Mouse (Mus musculus) C2C12 (cell line): ENCODE data around the gene C87436. TPM values are rescaled to one million over a fixed set of nuclear protein-coding genes. Genes with fewer than 3 reads are reported as not detected.

Experiments used
- H3K27me3 ChIP-seq: one replicate; pipeline ENCODE4 v1.6.1; 2011; ENCODE audit not compliant: control insufficient read depth, insufficient read depth, insufficient read length
- H3K36me3 ChIP-seq: one replicate; pipeline ENCODE4 v1.6.1; 2011; ENCODE audit not compliant: control insufficient read depth, insufficient read depth
- H3K4me3 ChIP-seq: one replicate; pipeline ENCODE4 v1.5.1; 2011; ENCODE audit warnings: mild to moderate bottlenecking, control low read depth; ENCODE audit not compliant: poor library complexity, insufficient read depth, severe bottlenecking
- H3K79me2 ChIP-seq: one replicate; pipeline ENCODE4 v1.6.1; 2011; ENCODE audit not compliant: control insufficient read depth, insufficient read depth
- H3K79me3 ChIP-seq: one replicate; pipeline ENCODE4 v1.6.1; 2011; ENCODE audit warnings: low read depth, control low read depth
- H3ac ChIP-seq: one replicate; pipeline ENCODE3; 2011; ENCODE audit warnings: low read depth; ENCODE audit not compliant: control insufficient read depth, insufficient read length
- CEBPB ChIP-seq: IDR thresholded peaks from one replicate; pipeline ENCODE4 v1.6.1; 2011; ENCODE audit warnings: low read depth, mild to moderate bottlenecking, control low read depth, moderate library complexity
- CTCF ChIP-seq: IDR thresholded peaks from one replicate; pipeline ENCODE4 v1.5.1; 2011; ENCODE audit not compliant: control insufficient read depth, insufficient read depth, insufficient read length
- FOSL1 ChIP-seq: IDR thresholded peaks from one replicate; pipeline ENCODE4 v1.8.0; 2011; ENCODE audit warnings: mild to moderate bottlenecking, low read length; ENCODE audit not compliant: poor library complexity, insufficient read depth, severe bottlenecking
- MAX ChIP-seq: IDR thresholded peaks from one replicate; pipeline ENCODE4 v1.6.1; 2011; ENCODE audit warnings: mild to moderate bottlenecking, control low read depth
- MYOD1 ChIP-seq: IDR thresholded peaks from one replicate; pipeline ENCODE4 v1.6.1; 2011; ENCODE audit warnings: low read depth; ENCODE audit not compliant: control insufficient read depth, insufficient read length
- MYOG ChIP-seq: IDR thresholded peaks from one replicate; pipeline ENCODE4 v1.6.1; 2011; ENCODE audit not compliant: control insufficient read depth, insufficient read length; ENCODE audit errors: extremely low read depth
- USF1 ChIP-seq: IDR thresholded peaks from one replicate; pipeline ENCODE4 v1.6.1; 2011; ENCODE audit warnings: low read depth, mild to moderate bottlenecking, control low read depth, moderate library complexity
- polyA plus RNA-seq: library from polyadenylated mRNA; unstranded; fragments of >200 nt; fragmentation: generic; extraction: Trizol; gene quantifications from one replicate; pipeline ENCODE4 v1.2.1, GENCODE M21; 2012; ENCODE audit warnings: missing spikeins

C87436 gene
- polyA plus RNA-seq, 1 experiment = 10.4 TPM

DNA sequence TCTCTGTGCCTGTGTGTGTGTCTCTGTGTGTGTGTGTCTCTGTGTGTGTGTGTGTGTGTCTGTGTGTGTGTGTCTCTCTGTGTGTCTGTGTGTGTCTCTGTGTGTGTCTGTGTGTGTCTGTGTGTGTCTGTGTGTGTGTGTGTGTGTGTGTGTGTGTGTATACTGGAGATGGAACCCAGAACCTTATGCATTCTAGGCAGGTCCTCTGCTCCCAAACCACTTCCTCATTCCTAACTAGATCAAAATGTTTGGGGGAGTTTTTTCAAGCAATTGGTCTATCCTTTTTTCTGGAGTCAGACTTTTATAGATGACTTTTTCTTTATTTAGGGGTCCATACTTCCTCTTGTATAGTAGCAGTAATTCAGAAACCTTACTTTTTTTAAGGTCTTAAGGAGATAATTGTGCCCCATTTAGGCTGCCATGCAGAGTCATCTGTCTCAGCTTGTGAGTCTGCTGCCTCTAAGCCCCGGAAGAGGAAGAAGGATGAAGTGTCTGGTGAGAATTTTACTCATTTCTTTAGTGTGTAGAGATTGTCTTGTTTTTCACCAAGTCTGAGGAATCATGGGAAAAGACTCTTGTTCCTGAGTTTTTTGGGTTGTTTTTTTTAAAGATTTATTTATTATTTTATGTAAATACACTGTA lies 8.9 kb downstream of the C87436 start:
- Histone ChIP-seq H3K79me2 (no peaks in the 10 kb centered on the region), H3K36me3 (peaks cover 51% of the 10 kb centered on the region), H3ac (no peak overlapping the region), H3K79me3 (no peaks in the 10 kb centered on the region), H3K4me3 (no peak overlapping the region), H3K27me3 (no peaks in the 10 kb centered on the region)
- no peak for TF ChIP-seq MYOG
- TF ChIP-seq USF1 = no peak
- no peak for TF ChIP-seq FOSL1
- no peak for TF ChIP-seq MYOD1
- no peak for TF ChIP-seq MAX
- TF ChIP-seq CTCF = no peak
- no peak for TF ChIP-seq CEBPB

DNA sequence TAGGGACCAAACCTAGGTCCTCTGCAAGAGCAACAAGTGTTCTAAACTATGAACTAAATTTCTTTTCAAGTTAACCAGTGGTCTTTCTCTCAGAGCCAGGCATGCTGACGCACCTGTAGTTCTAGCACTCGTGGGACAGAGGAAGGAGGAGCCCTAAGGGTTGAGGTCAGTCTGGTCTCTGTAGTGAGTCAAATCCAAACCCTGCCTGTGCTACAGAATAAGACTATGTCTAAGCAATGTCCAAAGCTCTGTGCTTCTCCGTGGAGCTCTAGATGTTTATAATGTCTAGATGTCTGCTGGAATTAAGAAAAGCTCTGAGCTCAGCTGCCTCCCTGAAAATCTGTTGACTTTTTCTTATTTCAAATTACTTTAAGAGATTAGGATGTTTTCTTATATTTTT lies 18.6 kb downstream of the C87436 start:
- Histone ChIP-seq H3K36me3 (peaks cover 46% of the 10 kb centered on the region), H3K79me3 (no peaks in the 10 kb centered on the region), H3K79me2 (no peaks in the 10 kb centered on the region), H3K27me3 (no peaks in the 10 kb centered on the region), H3K4me3 (no peak overlapping the region), H3ac (no peak overlapping the region)
- no peak for TF ChIP-seq MYOD1
- TF ChIP-seq MYOG = no peak
- TF ChIP-seq USF1 = no peak
- no peak for TF ChIP-seq MAX
- TF ChIP-seq FOSL1 = no peak
- no peak for TF ChIP-seq CEBPB
- no peak for TF ChIP-seq CTCF

DNA sequence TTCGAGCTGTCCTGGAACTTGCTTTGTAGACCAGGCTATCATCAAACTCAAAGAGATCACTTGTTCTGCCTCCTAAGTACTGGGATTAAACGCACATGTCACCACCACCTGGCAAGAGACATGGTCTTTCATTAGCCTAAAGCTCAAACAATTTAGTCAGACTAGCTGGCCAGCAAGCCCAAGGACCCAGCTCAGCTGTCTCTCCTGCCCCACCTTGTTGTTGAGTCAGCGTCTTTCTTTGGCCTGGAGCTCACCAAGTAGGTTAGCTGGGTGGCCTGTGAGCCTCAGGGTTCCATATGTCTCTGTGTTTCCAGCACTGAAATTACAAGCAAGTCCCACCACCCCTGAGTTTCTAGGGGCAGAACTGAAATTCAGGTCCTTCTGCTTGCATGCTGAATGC lies 24.9 kb downstream of the C87436 start:
- Histone ChIP-seq H3K36me3 (peaks cover 26% of the 10 kb centered on the region), H3K79me2 (no peaks in the 10 kb centered on the region), H3K79me3 (no peaks in the 10 kb centered on the region), H3K27me3 (no peaks in the 10 kb centered on the region), H3ac (no peak overlapping the region), H3K4me3 (no peak overlapping the region)
- no peak for TF ChIP-seq CTCF
- no peak for TF ChIP-seq CEBPB
- no peak for TF ChIP-seq MYOD1
- no peak for TF ChIP-seq FOSL1
- TF ChIP-seq USF1 = no peak
- TF ChIP-seq MAX = no peak
- TF ChIP-seq MYOG = no peak

DNA sequence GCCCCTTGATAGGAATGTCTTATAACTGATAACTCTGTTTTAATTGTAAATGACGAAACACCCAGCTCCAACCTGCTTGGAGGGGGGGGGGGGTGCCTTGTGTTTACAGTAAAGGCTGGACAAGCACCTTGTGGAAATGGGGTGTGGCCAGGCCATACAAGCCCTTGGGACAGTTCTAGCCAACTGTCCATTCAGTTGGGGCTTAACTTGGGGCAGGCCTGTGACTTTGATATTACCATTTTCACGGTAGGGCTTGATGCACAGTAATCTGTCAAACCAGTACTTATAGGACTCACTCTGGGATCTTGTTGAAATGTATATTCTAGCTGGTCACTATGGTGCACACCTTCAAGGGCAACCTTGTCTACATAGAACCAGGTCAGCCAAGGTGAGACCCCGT lies 33.1 kb downstream of the C87436 start:
- Histone ChIP-seq H3K79me3 (no peaks in the 10 kb centered on the region), H3ac (no peak overlapping the region), H3K4me3 (no peak overlapping the region), H3K36me3 (peaks cover 12% of the 10 kb centered on the region), H3K79me2 (peaks cover 6% of the 10 kb centered on the region), H3K27me3 (no peaks in the 10 kb centered on the region)
- TF ChIP-seq MYOD1 (no peak), USF1 (no peak), MAX (no peak), CEBPB (no peak), CTCF (no peak), FOSL1 (no peak), MYOG (no peak)

DNA sequence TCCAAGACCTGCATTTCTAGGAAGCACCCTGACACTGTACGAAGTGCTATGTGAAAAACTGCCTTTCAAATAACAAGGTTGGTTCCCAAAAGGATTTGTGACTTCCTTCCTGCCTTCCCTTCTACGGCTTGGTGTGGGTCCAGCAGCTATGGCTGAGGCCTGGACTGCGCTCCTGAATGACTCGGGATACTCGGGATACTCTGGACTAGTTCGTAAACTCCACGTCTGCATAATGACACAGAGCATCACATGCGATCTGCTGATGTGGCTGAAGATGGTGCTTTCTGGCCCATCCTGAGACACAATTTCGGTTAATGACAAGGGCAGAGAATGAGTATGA lies 33.6 kb downstream of the C87436 start:
- Histone ChIP-seq H3K4me3 (peak overlapping the region; percentile 12), H3K79me3 (no peaks in the 10 kb centered on the region), H3ac (peak overlapping the region; percentile 79), H3K27me3 (no peaks in the 10 kb centered on the region), H3K36me3 (peaks cover 8% of the 10 kb centered on the region), H3K79me2 (peaks cover 6% of the 10 kb centered on the region)
- TF ChIP-seq CEBPB = no peak
- no peak for TF ChIP-seq MYOD1
- TF ChIP-seq CTCF = no peak
- no peak for TF ChIP-seq USF1
- no peak for TF ChIP-seq MAX
- no peak for TF ChIP-seq FOSL1
- no peak for TF ChIP-seq MYOG
